Mouse (Mus musculus): ENCODE results near the gene Raver2. TPM values are rescaled to one million over a fixed set of nuclear protein-coding genes. Genes with fewer than 3 reads are reported as not detected.

Gene Raver2
- total RNA-seq, 2 experiments from 2014 or later: 56.8 to 58.8 TPM

DNA sequence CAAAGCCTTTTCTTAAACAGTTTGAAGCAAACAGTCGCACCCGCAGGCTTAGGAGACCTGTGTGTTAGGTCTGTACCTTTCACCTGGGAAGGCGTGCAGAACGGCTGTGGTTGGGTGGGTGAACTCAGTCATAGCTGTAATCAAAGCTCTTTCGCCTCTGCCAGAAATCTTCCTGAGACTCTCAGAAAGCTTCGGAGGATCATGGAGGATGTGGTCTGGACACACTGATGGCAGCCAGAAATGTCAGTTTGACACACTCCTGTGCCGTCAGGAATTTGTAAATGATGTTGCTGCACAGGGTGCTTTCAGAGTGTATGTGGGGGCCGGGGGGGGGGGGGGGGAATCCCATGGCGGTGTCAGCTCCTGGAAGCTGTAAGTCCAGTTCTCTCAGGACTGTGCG is 24.5 kb downstream of the Raver2 start:
- no peak for DNase-seq (ENCODE audit: low spot score in 2 of 2)

DNA sequence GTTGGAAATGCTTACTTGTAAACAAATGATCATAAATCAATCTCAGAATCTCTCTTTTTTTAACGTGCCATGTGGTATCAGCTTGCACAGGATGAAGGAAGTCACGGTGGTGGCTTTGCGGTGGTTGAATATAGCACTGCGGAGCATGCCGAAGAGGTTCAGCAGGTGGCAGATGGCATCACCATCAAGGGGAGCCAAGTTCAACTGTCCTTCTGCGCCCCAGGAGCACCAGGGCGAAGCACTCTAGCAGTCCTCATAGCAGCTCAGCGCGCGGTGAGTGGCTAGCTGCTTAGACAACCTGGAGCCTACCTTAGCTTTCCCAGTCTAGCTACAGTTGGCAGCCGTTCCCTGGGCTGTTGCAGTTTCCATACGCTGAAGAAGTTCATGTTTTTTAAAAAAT is 38.3 kb downstream of the Raver2 start:
- DNase-seq (ENCODE audit: low spot score in 2 of 2): no peak

DNA sequence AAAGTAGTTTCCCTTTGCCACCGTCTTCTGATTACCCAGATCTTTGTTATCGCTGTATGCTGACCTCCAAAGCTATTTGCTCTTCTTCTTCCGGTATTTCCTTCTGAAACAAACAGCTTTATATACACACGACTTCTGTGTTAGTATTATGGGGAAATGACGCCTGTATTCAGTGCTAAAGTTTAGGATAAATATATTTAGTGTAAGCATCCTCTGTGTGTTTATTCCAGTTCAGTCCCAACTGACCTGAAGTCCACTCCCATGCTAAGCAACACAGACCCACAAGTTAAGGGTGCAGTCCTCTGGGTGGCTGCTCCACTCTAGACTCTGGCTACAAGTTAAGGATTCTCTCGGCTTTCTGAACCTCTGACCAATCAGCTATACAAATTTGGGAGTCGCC is 52.2 kb downstream of the Raver2 start:
- DNase-seq (ENCODE audit: low spot score in 2 of 2): no peak

DNA sequence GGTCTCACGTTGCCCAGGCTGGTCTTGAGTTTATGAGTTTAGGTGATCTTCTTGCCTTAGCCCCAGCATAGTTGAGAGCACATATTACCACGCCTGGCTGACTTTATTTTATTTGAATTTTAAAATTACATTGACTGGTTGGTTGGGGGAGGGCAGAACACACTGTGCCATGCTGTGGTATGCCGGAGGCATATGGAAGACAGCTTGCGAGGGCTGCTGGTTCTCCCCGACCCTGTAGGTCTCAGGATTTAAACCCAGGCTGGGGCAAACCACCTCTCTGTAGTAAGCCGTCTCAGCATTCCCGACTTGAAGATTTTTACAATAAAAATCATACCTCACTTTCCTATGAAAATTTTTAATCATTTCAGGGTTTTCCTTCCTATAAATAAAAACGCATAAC is 66.2 kb downstream of the Raver2 start:
- DNase-seq (ENCODE audit: low spot score in 2 of 2): no peak

DNA sequence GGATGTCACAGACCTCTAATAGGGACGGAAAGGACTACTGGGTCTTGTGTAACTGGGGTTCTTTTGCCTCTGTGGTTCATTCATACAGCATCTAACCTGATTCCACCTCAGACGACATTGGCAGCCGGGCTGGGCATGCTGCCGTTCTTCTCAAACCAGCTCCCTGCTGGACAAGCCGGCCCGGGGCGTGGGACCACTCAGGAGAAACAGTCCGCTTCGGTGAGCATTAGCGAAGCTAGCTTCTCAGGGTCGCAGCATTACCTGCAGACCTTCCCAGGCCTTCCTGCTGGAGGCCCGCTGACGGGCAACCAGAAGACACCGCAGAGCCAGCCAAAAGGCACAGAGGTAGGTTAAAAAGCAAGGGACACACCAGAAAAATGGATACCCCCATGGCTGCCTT is 67.1 kb downstream of the Raver2 start:
- DNase-seq (ENCODE audit: low spot score in 2 of 2): no peak

DNA sequence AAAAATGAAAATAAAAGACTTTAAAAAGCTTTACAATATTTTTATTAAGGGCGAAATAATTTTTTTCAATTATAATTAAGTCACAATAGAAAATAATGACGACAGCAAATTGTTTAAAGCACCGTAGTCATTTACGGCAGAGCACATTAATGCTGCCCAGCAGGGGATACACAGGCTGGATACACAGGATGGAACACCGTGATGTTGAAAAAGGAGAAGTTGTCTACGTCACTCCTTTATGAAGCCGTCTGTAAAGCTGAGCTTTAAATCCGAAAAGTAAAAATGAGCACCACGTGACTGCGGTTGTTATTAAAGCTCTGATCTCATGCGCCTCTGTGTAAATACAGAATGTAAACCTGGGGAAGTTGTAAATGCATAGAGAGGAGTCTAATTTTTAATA is 69.2 kb downstream of the Raver2 start:
- DNase-seq (ENCODE audit: low spot score in 2 of 2): no peak

DNA sequence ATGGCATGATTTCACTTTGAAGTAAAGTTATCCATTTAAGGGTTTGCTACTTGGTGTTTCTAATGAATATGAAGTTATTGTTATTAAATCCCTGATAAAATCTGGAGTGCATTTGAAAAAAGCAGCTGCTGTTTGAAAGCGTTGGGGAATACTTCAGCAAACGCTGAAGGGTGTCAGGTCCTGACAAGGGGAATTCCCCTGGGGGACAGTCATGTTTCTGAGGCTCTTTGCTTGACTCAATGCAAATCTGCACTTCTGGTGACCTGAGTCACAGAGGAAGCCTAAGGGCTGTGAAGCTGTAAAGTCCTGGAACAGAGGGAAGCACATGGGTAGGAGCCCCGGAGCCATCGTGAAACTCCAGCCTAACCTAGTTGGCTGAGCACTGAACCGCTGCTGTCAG is 73.0 kb downstream of the Raver2 start:
- DNase-seq (ENCODE audit: low spot score in 2 of 2): no peak

DNA sequence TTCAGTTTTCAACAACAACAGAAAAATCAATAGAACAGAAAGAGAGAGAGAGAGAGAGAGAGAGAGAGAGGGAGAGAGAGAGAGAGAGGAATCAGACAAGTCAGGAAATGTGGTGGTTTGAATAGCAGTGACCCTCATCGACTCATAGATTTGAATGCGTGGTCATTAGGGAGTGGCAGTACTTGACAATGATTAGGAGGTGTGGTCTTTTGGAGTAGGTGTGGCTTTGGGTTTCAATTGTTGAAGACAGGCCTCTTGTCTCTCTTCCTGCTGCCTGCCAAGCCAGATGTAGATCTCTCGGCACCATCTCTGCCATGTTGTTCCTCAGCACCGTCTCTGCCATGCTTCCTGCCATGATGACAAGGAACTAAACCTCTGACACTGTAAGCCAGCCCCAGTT is 75.1 kb downstream of the Raver2 start:
- no peak for DNase-seq (ENCODE audit: low spot score in 2 of 2)

DNA sequence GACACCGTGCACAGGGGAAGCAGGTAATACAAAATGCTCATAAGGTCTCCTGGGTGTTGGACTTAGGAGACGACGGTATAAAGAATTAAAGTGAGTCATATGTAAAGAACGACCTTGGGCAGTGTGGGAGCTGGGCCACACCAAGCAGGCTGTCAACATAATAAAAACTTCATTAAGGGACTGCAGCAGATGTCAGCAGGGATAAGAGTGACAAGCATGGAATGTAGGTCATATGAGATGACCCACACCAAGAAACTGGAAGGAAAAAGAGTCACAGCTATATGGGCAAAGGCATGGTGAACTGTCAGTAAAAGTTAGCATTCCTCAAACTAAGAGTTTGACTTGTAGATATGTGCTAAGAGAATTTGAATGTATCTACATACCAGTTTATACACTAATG is 75.6 kb downstream of the Raver2 start:
- no peak for DNase-seq (ENCODE audit: low spot score in 2 of 2)

DNA sequence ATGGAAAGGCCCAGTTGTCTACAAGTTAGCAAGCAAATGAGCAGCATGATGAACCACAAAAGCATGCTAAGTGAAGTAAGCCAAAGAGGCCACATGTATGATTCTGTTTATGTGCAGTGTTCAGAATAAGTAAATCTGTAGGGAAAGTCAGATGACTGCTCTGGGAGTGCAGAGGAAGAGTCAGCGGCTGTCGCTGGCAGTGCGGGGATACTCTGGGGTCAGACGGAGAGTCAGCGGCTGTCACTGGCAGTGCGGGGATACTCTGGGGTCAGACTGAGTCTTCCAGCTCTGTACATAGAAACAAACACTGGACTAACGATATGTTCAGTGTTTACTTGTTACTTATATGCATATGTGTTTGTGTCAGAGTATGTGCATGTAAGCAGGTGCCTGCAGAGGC is 76.0 kb downstream of the Raver2 start:
- DNase-seq (ENCODE audit: low spot score in 2 of 2): no peak

DNA sequence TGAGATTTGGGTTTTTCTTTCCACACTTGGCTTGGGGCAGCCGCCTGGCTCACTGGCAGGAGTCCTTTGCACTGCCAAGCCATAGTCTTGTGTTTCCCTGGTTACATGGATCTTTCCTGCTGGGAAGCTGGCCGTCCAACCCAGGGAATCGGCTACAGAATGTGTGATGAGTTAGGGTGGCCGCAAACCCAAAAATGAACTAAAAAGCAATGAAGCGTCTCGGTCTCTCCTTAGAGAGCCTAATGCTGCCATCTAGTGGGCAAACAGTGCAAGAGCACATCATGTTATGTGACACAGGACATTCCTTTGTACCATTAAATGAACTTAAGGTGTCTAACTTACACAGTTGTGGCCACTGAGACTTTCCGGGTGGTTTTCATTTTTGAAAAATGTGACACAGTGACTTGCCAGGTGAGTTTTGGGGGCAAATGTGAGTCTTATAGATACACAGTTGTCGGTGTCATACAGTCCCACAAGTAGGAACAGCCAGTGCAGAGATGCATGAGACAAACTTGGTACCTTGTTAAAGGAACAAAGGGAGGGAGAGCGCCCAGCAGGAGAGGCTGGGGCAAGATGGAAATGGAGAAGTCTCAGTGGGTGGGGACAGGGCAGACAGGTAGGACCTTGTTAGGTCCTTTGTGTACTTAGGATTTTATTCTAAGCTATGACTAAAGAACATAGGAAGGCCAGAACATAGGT is 77.4 kb downstream of the Raver2 start:
- DNase-seq (ENCODE audit: low spot score in 2 of 2): peak; percentile 80 to 83

DNA sequence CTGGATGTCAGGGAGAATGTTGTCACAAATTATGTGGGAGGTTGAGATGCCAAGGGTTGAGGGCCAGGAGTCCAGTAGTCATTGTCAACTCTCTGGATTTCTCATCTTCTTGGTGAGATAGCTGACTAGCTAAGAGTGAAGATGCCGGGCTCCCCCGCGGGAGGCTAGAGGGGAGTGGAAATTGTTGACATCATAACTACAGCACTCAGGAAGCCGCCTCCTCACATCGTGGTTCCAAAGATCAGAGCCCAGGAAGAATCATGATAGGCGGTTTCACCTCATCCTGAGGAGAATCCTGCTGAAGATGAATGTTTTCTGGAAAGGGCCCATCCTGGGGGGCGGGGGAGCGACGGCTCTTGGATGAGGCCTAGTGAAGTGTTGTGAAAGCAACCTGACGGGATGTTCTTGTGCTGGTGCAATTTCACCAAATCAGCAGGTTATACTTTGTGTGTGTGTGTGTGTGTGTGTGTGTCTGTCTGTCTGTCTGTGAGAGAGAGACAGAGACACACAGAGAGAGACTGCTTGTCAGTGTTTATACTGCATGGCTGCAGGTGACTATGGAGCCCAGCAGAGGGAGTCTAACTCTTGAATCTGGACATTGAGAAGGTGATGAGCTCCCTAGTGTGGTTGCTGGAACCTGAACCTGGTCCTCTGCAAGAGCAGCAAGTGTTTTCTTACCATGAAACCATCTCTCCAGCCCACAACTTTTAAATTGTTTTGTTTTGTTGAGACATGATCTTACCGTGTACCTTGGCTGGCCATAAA is 78.3 kb downstream of the Raver2 start:
- DNase-seq (ENCODE audit: low spot score in 2 of 2): no peak

DNA sequence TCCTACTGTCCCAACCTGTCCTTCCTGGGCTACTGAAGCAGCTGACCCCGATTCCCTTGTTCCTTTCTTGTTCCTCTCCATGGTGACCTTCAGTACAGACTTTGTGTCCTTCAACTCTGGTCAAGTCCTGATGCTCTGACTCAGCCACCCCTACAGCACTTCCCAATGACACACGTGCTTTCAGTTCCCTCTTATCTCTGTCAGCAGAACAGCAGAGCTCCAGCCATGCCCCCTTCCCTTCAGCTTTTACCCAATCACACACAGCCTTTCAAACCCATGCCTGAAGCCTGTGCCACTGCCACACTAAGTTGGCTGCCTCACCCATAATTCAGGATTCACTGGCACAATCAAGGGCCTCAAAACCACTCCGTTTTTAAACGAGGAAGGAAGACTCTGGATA is 86.8 kb downstream of the Raver2 start:
- DNase-seq (ENCODE audit: low spot score in 2 of 2): no peak

DNA sequence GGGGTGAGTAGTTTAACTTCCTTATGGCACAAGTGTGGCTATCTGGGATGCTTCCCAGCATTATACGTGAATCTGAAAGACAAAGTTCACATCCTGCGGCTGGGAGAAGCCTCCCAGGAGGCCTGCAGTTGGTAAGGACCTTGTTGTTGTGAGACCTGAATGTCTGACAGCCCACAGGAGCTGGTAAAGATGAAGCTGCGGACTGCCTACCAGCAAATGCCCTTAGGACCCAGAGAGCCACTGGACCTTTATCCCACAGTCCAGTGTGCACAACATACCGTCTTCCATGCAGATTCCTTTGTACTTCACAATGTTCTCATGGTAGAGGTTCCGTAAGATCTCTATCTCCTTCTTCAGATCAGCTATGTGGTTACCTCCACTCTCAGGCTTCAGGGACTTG is 88.7 kb downstream of the Raver2 start:
- DNase-seq (ENCODE audit: low spot score in 2 of 2): no peak

DNA sequence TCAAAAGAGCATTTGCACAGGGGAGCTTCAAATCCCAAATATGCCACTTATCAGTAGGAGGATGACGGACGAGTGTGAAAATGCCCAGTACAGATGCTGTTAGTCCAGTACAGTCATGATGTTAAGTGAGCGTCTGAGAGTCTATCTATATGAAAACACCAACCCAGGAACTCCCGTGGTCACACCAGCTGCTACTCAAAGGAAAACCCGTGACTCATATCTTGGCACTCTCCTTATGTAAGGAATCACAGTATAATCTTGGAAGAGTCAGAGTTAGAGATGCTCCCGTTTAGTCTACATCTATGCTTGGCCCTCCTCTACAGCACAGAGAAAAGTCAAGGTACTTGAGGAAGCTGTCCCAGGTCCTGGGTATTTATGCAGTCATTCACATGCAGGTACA is 89.5 kb downstream of the Raver2 start:
- no peak for DNase-seq (ENCODE audit: low spot score in 2 of 2)

DNA sequence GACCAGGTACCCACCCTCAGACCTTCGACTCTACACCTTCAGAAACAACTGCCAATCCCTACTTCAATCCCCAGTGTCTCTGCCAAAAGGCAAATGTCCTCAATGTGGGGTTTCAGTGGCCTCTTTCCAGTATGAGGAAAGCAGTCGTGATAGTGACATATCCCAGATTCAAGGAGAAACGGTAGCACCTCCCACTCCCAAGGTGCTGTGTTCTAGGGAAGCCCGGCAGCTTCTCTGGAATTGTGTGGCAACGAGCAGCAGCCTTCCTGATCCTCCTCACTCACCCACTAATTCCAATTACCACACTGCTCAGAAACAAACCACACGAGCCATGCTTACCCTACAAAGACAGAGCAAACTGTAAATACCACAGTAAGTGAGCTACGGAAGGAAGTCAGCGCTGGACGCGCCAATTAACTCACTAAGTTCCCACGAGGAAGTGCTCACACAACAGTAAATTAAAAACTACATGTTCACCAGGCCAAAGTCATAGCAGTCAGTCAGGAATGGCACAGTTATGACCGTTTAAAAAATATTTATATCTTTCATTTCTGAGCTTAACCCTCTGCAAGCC is 90.5 kb downstream of the Raver2 start:
- DNase-seq (ENCODE audit: low spot score in 2 of 2): no peak

DNA sequence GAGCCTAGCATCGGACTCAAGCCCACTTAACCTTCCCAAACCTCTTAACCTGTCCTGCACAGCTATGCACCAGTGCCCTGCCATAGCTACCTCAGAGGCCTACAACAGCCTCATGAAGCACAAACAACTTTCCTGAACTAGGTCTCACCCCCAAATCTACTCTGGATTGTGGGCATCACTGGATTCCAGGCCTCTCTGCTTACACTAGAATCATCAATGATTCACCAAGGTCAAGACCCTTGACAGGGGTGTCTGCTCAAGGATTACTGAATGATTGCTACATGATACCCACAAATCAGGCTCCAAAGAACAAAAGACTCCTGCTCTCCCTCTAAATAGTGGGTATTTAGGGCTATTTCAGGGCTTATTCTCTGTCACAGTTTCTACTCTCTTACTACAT is 92.0 kb downstream of the Raver2 start:
- DNase-seq (ENCODE audit: low spot score in 2 of 2): no peak

DNA sequence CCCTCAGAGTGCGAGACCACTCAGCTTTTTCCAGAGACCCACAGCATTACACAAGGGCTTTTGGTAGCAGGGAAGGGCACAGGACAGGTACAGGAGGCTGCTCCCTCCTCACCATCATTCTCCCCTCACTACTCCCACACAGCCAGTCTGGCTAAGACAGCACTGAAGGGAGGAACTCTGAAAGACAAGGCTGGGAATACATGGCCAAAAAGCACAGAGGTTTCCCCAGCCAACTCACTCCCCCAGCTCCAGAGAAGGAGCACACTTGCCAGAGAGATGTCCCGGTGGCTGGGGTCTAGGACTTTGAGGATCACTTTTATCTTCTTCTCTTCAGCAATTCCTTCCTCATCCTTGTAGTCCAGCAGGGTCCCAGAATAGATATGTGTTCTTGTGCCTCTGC is 95.4 kb downstream of the Raver2 start:
- no peak for DNase-seq (ENCODE audit: low spot score in 2 of 2)

DNA sequence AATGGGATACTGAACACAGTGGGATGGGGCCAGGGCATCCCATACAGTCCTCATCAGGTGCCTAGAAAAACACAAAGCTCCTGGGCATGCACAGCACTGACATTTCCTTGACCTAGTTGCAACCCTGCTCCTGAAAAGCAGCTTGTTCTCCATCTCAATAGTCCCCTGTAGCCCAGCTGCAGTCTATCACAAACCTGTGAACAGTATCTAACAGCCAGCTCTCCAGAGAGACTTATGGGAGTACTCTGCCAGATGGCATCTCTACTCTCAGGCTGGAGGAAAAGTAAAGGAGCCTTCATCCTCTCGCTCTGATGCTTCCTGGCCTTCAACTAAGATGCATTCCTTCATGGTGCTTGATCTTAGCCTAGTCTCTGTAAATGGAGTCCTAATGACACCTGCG is 95.9 kb downstream of the Raver2 start:
- no peak for DNase-seq (ENCODE audit: low spot score in 2 of 2)

DNA sequence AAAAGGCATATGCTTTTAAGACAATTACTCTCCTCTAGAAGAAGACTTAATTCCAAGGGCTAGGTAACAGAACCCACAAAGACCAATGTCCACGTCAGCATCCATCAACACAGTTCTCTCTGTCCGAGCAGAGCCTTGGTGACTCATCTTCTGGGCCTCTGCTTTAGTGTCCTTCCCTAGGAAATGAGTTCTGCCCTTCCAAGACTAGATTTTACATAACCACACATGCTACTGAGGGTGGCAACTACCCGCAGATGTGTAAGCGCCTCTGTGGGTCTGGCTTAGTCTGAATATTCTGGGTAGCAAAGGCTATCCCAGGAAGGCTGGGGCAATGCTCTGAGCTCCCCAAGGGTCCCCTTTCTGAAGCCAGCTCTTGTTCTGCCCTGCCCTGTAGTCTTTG is 97.0 kb downstream of the Raver2 start:
- DNase-seq (ENCODE audit: low spot score in 2 of 2): no peak

DNA sequence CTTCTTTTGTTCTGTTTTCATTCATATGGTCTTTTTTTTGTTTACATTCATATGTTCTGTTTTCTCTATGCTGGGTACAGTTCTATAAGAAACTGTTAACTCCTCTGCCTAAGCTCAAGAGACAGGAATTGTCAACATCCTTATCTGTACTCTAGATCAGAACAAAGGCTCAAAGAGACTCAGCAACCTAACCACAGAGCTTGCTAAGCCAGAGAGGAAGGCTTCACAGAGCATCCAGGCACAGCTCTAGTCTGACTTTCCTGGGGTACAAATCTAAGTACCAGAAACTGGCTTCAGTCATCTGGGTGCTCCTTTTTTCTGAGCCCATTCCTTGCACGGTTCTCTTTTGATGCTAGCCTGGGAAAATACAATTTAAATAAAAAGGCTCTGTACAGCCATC is 99.0 kb downstream of the Raver2 start:
- no peak for DNase-seq (ENCODE audit: low spot score in 2 of 2)

DNA sequence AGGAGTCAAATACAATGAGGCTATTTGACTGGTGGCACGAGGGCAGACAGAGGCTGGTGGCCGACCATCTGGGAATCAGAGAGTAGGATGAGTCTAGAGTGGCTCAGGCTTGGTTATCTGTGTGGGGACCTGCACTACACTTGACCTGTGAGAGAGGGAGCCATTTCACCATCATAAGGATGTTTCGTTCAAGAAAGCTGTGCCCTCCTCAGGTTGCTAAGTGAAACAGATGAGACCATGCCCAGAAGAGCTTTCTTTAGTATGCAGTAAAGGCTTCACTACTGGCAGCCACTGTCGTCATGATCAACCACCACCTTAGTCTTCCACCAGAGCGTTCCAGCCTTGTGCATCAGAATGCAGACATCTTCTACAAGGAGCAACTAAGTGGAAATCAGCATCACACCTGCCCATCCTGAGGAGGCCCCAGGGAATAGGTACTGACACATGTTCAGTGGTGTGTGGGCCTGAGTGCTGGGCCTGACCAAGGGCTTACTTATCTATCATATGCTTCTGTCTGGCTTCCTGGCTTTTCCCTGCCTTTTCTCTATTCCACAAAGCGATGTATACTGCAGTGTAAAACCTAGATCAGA is 99.5 kb downstream of the Raver2 start:
- peak; percentile 38 to 52 for DNase-seq (ENCODE audit: low spot score in 2 of 2)
